Mouse (Mus musculus) naive thymus-derived CD4-positive, alpha-beta T cell, adult 2 months (primary cell): ENCODE measurements around the gene Dkkl1.

ENCODE experiments used
- DNase-seq: peaks from one replicate; pipeline ENCODE4 v3.0.0-alpha.2; 2011; ENCODE audit warnings: low read depth

The Dkkl1 gene

DNA sequence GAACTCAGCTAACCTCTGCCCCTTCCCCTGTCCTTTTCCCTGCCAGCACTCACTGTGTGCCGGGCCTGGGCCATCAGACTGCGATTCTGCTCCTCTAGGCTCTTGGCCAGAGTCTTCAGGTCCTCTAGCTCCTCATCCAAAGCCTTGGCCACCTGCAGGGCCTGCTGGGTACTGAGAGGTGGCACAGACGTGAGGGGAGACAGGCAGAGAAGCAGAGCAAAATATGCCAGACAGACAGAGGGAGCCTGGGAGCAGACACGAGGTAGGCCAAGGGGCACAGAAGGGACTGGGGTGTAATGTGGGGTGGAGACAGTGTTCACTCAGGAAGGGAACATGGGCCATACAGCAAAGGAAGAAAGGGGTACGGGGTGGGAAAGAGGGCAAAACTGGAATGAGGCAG lies 18.5 kb downstream of the Dkkl1 start:
- DNase-seq: no peak

- no peak for DNase-seq
These were observed 19.2 kb downstream of the Dkkl1 start for GRCm38 (mm10) chr7:45192585-45193310.

DNA sequence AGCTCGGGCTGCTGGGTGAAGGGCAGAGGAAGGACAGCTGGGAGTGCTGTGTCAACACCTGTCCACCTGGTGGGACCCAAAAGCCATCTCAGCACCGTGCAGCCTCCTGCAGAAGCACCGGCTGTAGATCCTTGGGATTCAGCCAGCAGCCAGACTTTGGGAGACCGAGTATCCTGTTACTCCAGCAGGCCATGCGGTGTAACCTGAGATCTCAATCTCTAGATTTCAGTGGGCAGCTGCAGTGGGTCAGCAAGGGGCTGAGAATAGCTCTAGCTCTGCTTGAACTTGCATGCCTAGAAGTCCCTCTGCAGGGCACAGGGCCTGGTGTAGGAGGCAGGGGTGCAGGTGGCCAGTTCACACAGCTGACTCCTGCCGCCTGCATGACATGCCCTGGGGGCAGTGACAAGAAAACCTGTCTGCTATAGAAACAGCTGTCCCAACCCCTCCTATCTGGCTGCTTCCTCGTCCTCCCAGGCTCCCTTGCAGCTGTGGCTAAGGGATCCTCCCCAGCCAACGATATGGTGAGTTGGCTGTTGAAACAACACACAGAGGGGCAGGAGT lies 20.1 kb downstream of the Dkkl1 start:
- no peak for DNase-seq

DNA sequence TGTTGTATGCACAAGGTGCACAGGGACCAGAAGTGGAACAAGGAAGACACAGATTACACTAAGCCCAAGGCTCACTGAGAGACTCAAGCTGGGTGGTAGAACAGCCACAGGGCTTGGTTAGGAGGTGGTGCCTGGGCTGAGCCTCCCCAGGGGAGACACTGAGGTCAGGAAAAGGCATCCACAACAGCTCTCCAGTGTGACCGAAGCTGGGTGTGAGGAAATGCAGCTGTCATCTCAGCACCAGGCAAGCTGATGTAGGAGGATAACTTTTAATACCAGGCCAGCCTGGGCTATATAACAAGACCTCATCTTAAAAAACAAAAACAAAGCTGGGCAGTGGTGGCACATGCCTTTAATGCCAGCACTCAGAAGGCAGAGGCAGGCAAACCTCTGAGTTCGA lies 20.8 kb downstream of the Dkkl1 start:
- no peak for DNase-seq

- no peak for DNase-seq
These were observed 21.8 kb downstream of the Dkkl1 start for GRCm38 (mm10) chr7:45190186-45190585.

- DNase-seq: no peak
These were observed 22.3 kb downstream of the Dkkl1 start for GRCm38 (mm10) chr7:45189600-45189999.

DNA sequence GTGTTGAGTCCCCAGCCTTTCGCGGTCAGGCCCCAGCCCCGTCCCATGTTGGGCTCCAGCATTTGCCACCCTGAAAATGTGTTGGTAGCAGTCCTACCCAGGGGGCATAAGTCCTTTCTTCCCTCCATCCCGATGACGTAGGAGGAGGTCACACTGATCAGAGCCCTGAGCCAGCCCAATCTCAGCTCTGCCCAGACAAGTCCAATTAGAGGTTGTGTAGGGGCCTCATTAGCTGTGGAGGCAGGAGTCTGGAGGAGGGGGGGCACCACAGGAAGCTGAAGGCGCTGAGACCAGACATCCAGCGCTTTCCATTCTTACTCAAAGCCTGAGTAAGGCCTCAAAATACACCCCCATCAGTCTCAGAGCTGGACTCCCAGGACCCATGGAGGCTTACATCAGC lies 26.0 kb downstream of the Dkkl1 start:
- DNase-seq: no peak

- no peak for DNase-seq
These were observed 28.3 kb downstream of the Dkkl1 start for GRCm38 (mm10) chr7:45183672-45184071.

GRCm38 (mm10) chr7:45182606-45183005 lies 29.3 kb downstream of the Dkkl1 start:
- no peak for DNase-seq

- peak; percentile 84 for DNase-seq
These were observed 29.7 kb downstream of the Dkkl1 start for GRCm38 (mm10) chr7:45182199-45182601.

DNA sequence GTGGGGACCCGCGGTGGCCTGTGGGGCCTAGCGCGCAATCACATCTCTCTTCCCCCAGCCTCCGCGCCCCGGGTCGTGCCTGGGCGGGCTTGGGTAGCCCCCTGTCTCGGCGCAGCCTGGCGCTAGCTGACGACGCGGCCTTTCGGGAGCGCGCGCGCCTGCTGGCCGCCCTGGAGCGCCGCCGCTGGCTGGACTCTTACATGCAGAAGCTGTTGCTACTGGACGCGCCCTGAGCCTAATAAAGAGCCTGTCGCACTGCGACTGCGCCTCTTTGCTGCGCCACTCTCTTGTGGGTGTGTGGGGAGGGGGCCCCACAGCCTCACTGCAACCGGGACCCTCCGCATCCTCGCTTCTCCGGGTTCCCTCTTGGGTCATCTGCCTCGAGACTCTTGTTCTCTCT lies 30.4 kb downstream of the Dkkl1 start:
- no peak for DNase-seq

DNA sequence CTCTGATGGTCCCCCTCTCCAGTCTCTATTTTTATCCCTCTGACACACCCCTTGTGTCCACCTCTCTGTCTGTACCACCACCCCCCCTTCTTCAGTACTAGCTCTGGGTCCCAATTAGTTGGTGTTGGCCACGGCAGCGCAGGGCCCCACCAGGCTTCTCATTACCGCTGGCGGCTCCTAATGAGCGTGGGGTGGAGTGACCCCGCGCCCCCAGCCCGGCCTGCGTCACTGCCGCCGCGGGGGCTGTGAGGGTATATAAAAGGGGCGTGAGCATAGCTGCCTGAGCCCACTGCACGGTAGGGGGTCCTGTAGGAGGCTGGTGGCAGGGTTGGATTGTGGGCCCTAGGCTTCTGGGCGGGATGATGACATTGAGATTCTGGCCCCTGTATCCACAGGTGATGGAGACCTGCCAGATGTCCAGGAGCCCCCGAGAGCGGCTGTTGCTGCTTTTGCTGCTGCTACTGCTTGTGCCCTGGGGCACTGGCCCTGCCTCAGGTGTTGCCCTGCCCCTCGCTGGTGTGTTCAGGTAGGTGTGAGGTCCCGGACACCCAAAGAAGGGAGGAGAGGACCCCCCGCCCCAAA lies 31.0 kb downstream of the Dkkl1 start, which contains the start of gene Pth2:
Pth2 (plus strand) TSS at position 100 of the 582 bp plus-strand sequence.
- no peak for DNase-seq

GRCm38 (mm10) chr7:45179469-45179868 lies 32.5 kb downstream of the Dkkl1 start, which contains the start of gene Gfy:
TSS of gene Gfy (minus strand) at chr7:45179569.
- no peak for DNase-seq

- no peak for DNase-seq
These were observed 33.4 kb downstream of the Dkkl1 start for GRCm38 (mm10) chr7:45178550-45178949.

- no peak for DNase-seq
These were observed 35.6 kb downstream of the Dkkl1 start for GRCm38 (mm10) chr7:45176356-45176755.

DNA sequence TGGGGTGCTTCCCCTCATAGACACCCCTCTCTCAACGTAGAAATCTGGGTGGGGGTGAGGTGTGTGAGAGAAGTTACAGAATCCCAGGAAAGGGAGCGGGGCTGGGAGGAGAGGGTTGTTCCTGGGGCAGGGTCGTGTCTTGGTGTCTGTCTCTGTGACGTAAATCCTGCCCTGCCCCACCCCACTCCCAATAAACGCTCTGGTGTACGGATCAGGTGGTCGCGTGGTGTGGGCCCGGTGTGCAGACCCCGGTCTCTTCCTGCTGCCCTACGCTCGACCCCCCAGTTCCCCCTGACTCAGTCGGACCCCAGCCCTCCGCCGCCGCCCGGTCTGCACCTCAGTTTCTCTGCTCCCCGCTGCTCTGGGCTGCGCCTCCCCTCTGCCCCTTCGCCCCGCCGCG lies 36.0 kb downstream of the Dkkl1 start:
- DNase-seq: no peak

DNA sequence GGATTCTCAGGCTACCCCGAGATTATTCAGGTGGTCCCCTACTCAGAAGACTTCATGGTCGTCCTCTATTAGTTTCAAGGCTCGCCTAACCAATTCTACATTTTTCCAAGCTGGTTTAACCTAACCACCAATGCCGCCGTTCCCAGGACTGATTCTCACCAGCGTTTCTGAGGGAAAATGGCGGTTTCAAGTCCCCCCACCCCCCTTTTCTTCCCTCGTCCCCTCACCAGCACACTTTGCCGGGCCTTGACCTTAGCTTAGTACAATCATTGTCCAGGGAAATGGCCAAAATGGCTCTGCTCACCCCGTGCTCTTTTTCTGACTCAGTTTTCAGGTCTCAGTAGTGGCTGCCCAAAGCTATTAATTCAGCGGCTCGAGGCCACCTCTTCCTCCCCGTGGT lies 36.5 kb downstream of the Dkkl1 start:
- DNase-seq: no peak

DNA sequence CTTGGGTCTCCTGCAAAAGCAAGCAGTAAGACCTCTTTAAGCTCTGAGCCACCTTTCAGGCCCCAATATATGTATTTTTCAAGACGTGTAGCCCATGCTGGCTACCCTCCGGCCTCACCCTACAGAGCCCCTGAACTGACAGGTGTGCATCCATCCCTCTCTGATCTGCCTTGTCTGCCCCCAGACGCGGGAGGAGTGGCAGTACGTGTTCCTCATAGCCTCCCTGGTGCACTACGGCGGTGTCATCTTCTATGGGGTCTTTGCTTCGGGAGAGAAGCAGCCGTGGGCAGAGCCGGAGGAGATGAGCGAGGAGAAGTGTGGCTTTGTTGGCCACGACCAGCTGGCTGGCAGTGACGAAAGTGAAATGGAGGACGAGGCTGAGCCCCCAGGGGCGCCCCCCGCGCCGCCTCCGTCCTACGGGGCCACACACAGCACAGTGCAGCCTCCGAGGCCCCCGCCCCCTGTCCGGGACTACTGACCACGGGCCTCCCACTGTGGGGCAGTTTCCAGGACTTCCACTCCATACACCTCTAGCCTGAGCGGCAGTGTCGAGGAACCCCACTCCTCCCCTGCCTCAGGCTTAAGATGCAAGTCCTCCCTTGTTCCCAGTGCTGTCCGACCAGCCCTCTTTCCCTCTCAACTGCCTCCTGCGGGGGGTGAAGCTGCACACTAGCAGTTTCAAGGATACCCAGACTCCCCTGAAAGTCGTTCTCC lies 37.2 kb downstream of the Dkkl1 start:
- peak; percentile 30 for DNase-seq

DNA sequence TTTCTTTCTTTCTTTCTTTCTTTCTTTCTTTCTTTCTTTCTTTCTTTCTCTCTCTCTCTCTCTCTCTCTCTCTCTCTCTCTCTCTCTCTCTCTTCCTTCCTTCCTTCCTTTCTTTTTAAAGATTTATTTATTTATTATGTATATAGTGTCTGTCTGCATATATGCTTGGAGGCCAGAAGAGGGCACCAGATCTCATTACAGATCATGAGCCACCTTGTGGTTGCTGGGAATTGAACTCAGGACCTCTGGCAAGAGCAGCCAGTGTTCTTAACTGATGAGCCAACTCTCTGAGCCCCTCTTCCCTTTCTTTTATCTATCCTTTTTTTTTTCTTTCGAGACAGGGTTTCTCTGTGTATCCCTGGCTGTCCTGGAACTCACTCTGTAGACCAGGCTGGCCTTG lies 38.2 kb downstream of the Dkkl1 start:
- peak; percentile 73 for DNase-seq

DNA sequence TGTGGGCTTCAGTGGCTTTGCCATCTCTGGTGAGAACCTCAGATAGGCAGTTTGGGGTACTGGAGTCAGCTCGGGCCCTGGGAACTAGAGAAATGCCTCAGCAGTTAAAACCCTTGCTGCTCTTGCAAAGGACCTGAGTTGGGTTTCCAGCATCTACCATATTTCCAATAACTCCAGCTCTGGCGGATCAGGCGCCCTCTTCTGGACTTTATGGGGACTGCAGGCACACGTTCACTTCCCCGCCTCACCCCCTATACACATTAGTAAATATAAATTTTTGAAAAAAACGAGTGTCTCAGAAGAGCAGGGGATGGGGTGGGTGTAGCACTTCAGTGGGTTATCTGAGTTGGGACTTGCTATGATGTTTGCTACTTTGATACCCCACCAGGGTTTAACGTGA lies 39.0 kb downstream of the Dkkl1 start:
- peak; percentile 69 for DNase-seq

DNA sequence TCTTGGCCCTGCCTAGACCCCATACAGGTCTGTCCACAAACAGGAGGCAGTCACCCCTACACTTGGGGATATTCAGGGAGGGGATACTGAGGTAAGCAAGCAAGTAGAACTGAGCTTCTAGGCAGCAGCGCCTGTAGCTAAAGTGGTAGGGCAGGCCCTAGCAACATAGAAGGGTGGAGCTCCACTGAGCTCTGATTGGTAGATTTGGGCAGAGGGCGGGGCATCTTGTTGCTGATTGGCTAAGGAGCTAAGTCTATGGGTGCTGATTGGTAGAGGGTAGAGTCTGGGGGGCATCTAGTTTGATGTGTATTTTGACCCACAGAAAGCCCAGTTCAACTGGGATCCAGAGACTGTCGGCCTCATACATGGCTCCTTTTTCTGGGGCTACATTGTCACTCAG lies 42.5 kb downstream of the Dkkl1 start:
- no peak for DNase-seq

- DNase-seq: no peak
These were observed 43.3 kb downstream of the Dkkl1 start for GRCm38 (mm10) chr7:45168656-45169055.
